Mouse (Mus musculus): ENCODE measurements around the gene Slc9a3r2. TPM values are rescaled to one million over a fixed set of nuclear protein-coding genes. Genes with fewer than 3 reads are reported as not detected.

Gene Slc9a3r2
- total and polyA plus RNA-seq, 2 experiments from 2014 or later, result 60.6 to 91.1 TPM

- Histone ChIP-seq H3K9me3 (ENCODE audit: low read length) (no peaks in the 10 kb centered on the region), H3K4me2 (ENCODE audit: low read depth, low read length) (no peak overlapping the region), H3K4me3 (ENCODE audit: low read length) (no peak overlapping the region), H3K27me3 (ENCODE audit: insufficient read depth, low read length) (no peaks in the 10 kb centered on the region), H3K9ac (replicated peaks; ENCODE audit: low read length) (no peak overlapping the region), H3K27ac (no peak overlapping the region), H3K36me3 (ENCODE audit: insufficient read depth, low read length) (0 out of 2 replicates have a peak, but pooled peaks cover 8% of the 10 kb centered on the region), H3K4me1 (ENCODE audit: insufficient read depth, low read length) (peaks cover 10% of the 10 kb centered on the region)
- no peak for DNase-seq (ENCODE audit: low spot score)
- TF ChIP-seq CTCF (IDR thresholded peaks at IDR 0.05; ENCODE audit: low read depth), result no peak
- ATAC-seq, result no peak
- 86% methylated on average over 5 of the region's 5 CpGs for WGBS
Measured at GRCm38 (mm10) chr17:24692385-24692784, 42.3 kb upstream of the Slc9a3r2 start.

GRCm38 (mm10) chr17:24689251-24690081 lies 39.3 kb upstream of the Slc9a3r2 start, which contains the start of gene Syngr3:
Gene Syngr3, minus strand, starts transcription at chr17:24689955.
- peak; percentile 76 for ATAC-seq

GRCm38 (mm10) chr17:24687599-24687998 lies 37.5 kb upstream of the Slc9a3r2 start:
- Histone ChIP-seq H3K27me3 (ENCODE audit: insufficient read depth, low read length) (no peaks in the 10 kb centered on the region), H3K4me3 (ENCODE audit: low read length) (peak overlapping the region; percentile 74), H3K9me3 (ENCODE audit: low read length) (no peaks in the 10 kb centered on the region), H3K27ac (no peak overlapping the region), H3K36me3 (ENCODE audit: insufficient read depth, low read length) (0 out of 2 replicates have a peak, but pooled peaks cover 4% of the 10 kb centered on the region), H3K4me2 (ENCODE audit: low read depth, low read length) (peak overlapping the region; percentile 74), H3K9ac (replicated peaks; ENCODE audit: low read length) (peak overlapping the region; percentile 44; the same call in 1 of the 2 replicates), H3K4me1 (ENCODE audit: insufficient read depth, low read length) (peaks cover 8% of the 10 kb centered on the region; the same call in 1 of the 2 replicates)
- no peak for TF ChIP-seq CTCF (IDR thresholded peaks at IDR 0.05; ENCODE audit: low read depth)
- ATAC-seq, result no peak
- DNase-seq (ENCODE audit: low spot score), result no peak
- WGBS, result 17% methylated on average over 23 of the region's 23 CpGs

More at GRCm38 (mm10) chr17:24689251-24690081, 39.3 kb upstream of the Slc9a3r2 start, which contains the start of gene Syngr3:
- no peaks in the 10 kb centered on the region for H3K9me3 ChIP-seq (ENCODE audit: low read length)
- H3K27ac ChIP-seq, result peak within 1 kb of the TSS; percentile 92
- no peak for TF ChIP-seq CTCF (IDR thresholded peaks at IDR 0.05; ENCODE audit: low read depth)
- peak within 1 kb of the TSS; percentile 74 for H3K4me3 ChIP-seq (ENCODE audit: low read length)
- H3K36me3 ChIP-seq (ENCODE audit: insufficient read depth, low read length), result 0 out of 2 replicates have a peak, but pooled peaks cover 8% of the 10 kb centered on the region
- H3K27me3 ChIP-seq (ENCODE audit: insufficient read depth, low read length), result no peaks in the 10 kb centered on the region
- H3K4me1 ChIP-seq (ENCODE audit: insufficient read depth, low read length), result peaks cover 8% of the 10 kb centered on the region; the same call in 1 of the 2 replicates
- under 1% methylated on average over 48 of the region's 55 CpGs for WGBS
- peak within 1 kb of the TSS; percentile 89 for H3K9ac ChIP-seq (replicated peaks; ENCODE audit: low read length)
- peak; percentile 78 for DNase-seq (ENCODE audit: low spot score)
- H3K4me2 ChIP-seq (ENCODE audit: low read depth, low read length), result peak within 1 kb of the TSS; percentile 74

- ATAC-seq, result no peak
- no peak for TF ChIP-seq CTCF (IDR thresholded peaks at IDR 0.05; ENCODE audit: low read depth)
- no peaks in the 10 kb centered on the region for H3K27me3 ChIP-seq (ENCODE audit: insufficient read depth, low read length)
- H3K4me1 ChIP-seq (ENCODE audit: insufficient read depth, low read length), result peaks cover 8% of the 10 kb centered on the region; the same call in 1 of the 2 replicates
- H3K27ac ChIP-seq, result no peak overlapping the region
- no peaks in the 10 kb centered on the region for H3K9me3 ChIP-seq (ENCODE audit: low read length)
- peaks cover 1% of the 10 kb centered on the region; the same call in 1 of the 2 replicates for H3K36me3 ChIP-seq (ENCODE audit: insufficient read depth, low read length)
- 3% methylated on average over 24 of the region's 25 CpGs for WGBS
- H3K4me3 ChIP-seq (ENCODE audit: low read length), result peak overlapping the region; percentile 74
- peak overlapping the region; percentile 74 for H3K4me2 ChIP-seq (ENCODE audit: low read depth, low read length)
- peak overlapping the region; percentile 44; the same call in 1 of the 2 replicates for H3K9ac ChIP-seq (replicated peaks; ENCODE audit: low read length)
- peak; percentile 35 for DNase-seq (ENCODE audit: low spot score)
Measured at GRCm38 (mm10) chr17:24687146-24687595, 37.0 kb upstream of the Slc9a3r2 start.

- H3K9me3 ChIP-seq (ENCODE audit: low read length), result no peaks in the 10 kb centered on the region
- no peaks in the 10 kb centered on the region for H3K27me3 ChIP-seq (ENCODE audit: insufficient read depth, low read length)
- 30% methylated on average over 16 of the region's 16 CpGs for WGBS
- no peak overlapping the region for H3K27ac ChIP-seq
- no peak for ATAC-seq
- H3K4me3 ChIP-seq (ENCODE audit: low read length), result no peak overlapping the region
- no peak overlapping the region for H3K9ac ChIP-seq (replicated peaks; ENCODE audit: low read length)
- peaks cover 8% of the 10 kb centered on the region; the same call in 1 of the 2 replicates for H3K4me1 ChIP-seq (ENCODE audit: insufficient read depth, low read length)
- 0 out of 2 replicates have a peak overlapping the region, but pooled peaks have one; percentile 3 for H3K4me2 ChIP-seq (ENCODE audit: low read depth, low read length)
- peaks cover 7% of the 10 kb centered on the region; the same call in 1 of the 2 replicates for H3K36me3 ChIP-seq (ENCODE audit: insufficient read depth, low read length)
- no peak for DNase-seq (ENCODE audit: low spot score)
- TF ChIP-seq CTCF (IDR thresholded peaks at IDR 0.05; ENCODE audit: low read depth), result no peak
Measured at GRCm38 (mm10) chr17:24686514-24686913, 36.4 kb upstream of the Slc9a3r2 start.

- Histone ChIP-seq H3K4me2 (ENCODE audit: low read depth, low read length) (no peak overlapping the region), H3K36me3 (ENCODE audit: insufficient read depth, low read length) (peaks cover 55% of the 10 kb centered on the region), H3K4me3 (ENCODE audit: low read length) (no peak overlapping the region), H3K4me1 (ENCODE audit: insufficient read depth, low read length) (no peaks in the 10 kb centered on the region), H3K9ac (replicated peaks; ENCODE audit: low read length) (no peak overlapping the region), H3K27ac (no peak overlapping the region), H3K9me3 (ENCODE audit: low read length) (no peaks in the 10 kb centered on the region), H3K27me3 (ENCODE audit: insufficient read depth, low read length) (no peaks in the 10 kb centered on the region)
- ATAC-seq, result no peak
- no peak for DNase-seq (ENCODE audit: low spot score)
- WGBS, result 93% methylated on average over 24 of the region's 24 CpGs
- TF ChIP-seq CTCF (IDR thresholded peaks at IDR 0.05; ENCODE audit: low read depth), result no peak
Measured at GRCm38 (mm10) chr17:24677500-24678080, 27.5 kb upstream of the Slc9a3r2 start.

Data from hindbrain, postnatal 0 days (tissue).